Mouse (Mus musculus) E14TG2a.4 (cell line): ENCODE measurements around the gene Wdfy3.

Experiments
- CTCF ChIP-seq: conservative IDR thresholded peaks from 2 replicates; pipeline ENCODE4 v1.5.1; 2014; ENCODE audit warnings: low read length
- POU5F1 ChIP-seq: IDR thresholded peaks from 2 replicates; pipeline ENCODE4 v1.6.1; 2014; ENCODE audit warnings: low read length, borderline replicate concordance

- TF ChIP-seq CTCF (no peak), POU5F1 (no peak)
Measured at GRCm38 (mm10) chr5:101957419-101957818, 112.3 kb downstream of the Wdfy3 start.
